Mouse (Mus musculus) fibroblast of lung, adult 2 months (primary cell): ENCODE measurements at regions not wholly inside any gene's neighbourhood (a gene's known extent, or its start where the extent isn't known, plus 50 kb on each side); places are given as distances from the start of the nearest gene placed in this dataset.

Experiments used
- DNase-seq: peaks from one replicate; pipeline ENCODE4 v3.0.0-alpha.2; 2011; ENCODE audit warnings: low read depth

GRCm38 (mm10) chr17:14539651-14540050, 154.4 kb downstream of the Thbs2 start:
- DNase-seq: no peak

- no peak for DNase-seq
Observed at GRCm38 (mm10) chr17:14539191-14539590, 154.8 kb downstream of the Thbs2 start.

GRCm38 (mm10) chr17:14538527-14538926, 155.5 kb downstream of the Thbs2 start:
- no peak for DNase-seq

- no peak for DNase-seq
Observed at GRCm38 (mm10) chr17:14532979-14533314, 161.1 kb downstream of the Thbs2 start.

GRCm38 (mm10) chr17:14532298-14532978, 161.6 kb downstream of the Thbs2 start:
- peak; percentile 73 for DNase-seq

- no peak for DNase-seq
Observed at GRCm38 (mm10) chr17:14531796-14532195, 162.2 kb downstream of the Thbs2 start.

- DNase-seq: no peak
Observed at GRCm38 (mm10) chr17:14527691-14528090, 166.3 kb downstream of the Thbs2 start.

GRCm38 (mm10) chr17:14525255-14525654, 168.8 kb downstream of the Thbs2 start:
- DNase-seq: no peak

- no peak for DNase-seq
Observed at GRCm38 (mm10) chr17:14524426-14525236, 169.4 kb downstream of the Thbs2 start.

GRCm38 (mm10) chr17:14522011-14522410, 172.0 kb downstream of the Thbs2 start:
- no peak for DNase-seq

- no peak for DNase-seq
Observed at GRCm38 (mm10) chr17:14520565-14520964, 173.5 kb downstream of the Thbs2 start.

- no peak for DNase-seq
Observed at GRCm38 (mm10) chr17:14519367-14519766, 174.7 kb downstream of the Thbs2 start.

- no peak for DNase-seq
Observed at GRCm38 (mm10) chr17:14518216-14518615, 175.8 kb downstream of the Thbs2 start.

- DNase-seq: no peak
Observed at GRCm38 (mm10) chr17:14517368-14517767, 176.7 kb downstream of the Thbs2 start.

- no peak for DNase-seq
Observed at GRCm38 (mm10) chr17:14516097-14516496, 177.9 kb downstream of the Thbs2 start.

- DNase-seq: no peak
Observed at GRCm38 (mm10) chr17:14513454-14513853, 180.6 kb downstream of the Thbs2 start.

- no peak for DNase-seq
Observed at GRCm38 (mm10) chr17:14510486-14510885, 183.5 kb downstream of the Thbs2 start.

- DNase-seq: no peak
Observed at GRCm38 (mm10) chr17:14507111-14507510, 186.9 kb downstream of the Thbs2 start.

- no peak for DNase-seq
Observed at GRCm38 (mm10) chr17:14506123-14506522, 187.9 kb downstream of the Thbs2 start.

- no peak for DNase-seq
Observed at GRCm38 (mm10) chr17:14505415-14505814, 188.6 kb downstream of the Thbs2 start.

- DNase-seq: no peak
Observed at GRCm38 (mm10) chr17:14503670-14504069, 190.4 kb downstream of the Thbs2 start.

- peak; percentile 57 for DNase-seq
Observed at GRCm38 (mm10) chr17:14501341-14501740, 192.7 kb downstream of the Thbs2 start.

- no peak for DNase-seq
Observed at GRCm38 (mm10) chr17:14497086-14497485, 196.9 kb downstream of the Thbs2 start.
